Mouse (Mus musculus) hindbrain, postnatal 0 days (tissue): Measurements from ENCODE around the gene H2-Q2. TPM values are rescaled to one million over a fixed set of nuclear protein-coding genes. Genes with fewer than 3 reads are reported as not detected.
"Not testable (repeated sequence)": the region's sequence is repeated elsewhere in the genome, so short reads cannot be mapped to it uniquely, and the experiment has no call there.

Experiments used
- ATAC-seq: fragments of 200-750 bp; cut with Nextera tagmentation; 2 replicates; pipeline ENCODE4 v1.8.0; 2017; ENCODE audit warnings: mild to moderate bottlenecking, moderate TSS enrichment, moderate library complexity
- DNase-seq: peaks from one replicate; pipeline ENCODE4 v3.0.0-alpha.2; 2015; ENCODE audit warnings: low spot score
- H3K27ac ChIP-seq: fragments of 300-500 bp; sonication (generic); 2 replicates; pipeline ENCODE4 v1.5.1; 2014; ENCODE audit warnings: mild to moderate bottlenecking
- H3K27me3 ChIP-seq: fragments of 300-500 bp; sonication (generic); 2 replicates; pipeline ENCODE4 v1.6.1; 2014; ENCODE audit warnings: low read length, mixed read lengths; ENCODE audit not compliant: insufficient read depth
- H3K36me3 ChIP-seq: fragments of 300-500 bp; sonication (generic); 2 replicates; pipeline ENCODE4 v1.6.1; 2014; ENCODE audit warnings: low read length, mixed read lengths; ENCODE audit not compliant: insufficient read depth
- H3K4me1 ChIP-seq: fragments of 300-500 bp; sonication (generic); 2 replicates; pipeline ENCODE4 v1.6.1; 2014; ENCODE audit warnings: antibody characterized with exemption, low read length, mixed read lengths; ENCODE audit not compliant: insufficient read depth
- H3K4me2 ChIP-seq: fragments of 300-500 bp; sonication (generic); 2 replicates; pipeline ENCODE4 v1.6.1; 2014; ENCODE audit warnings: low read depth, mild to moderate bottlenecking, low read length, moderate library complexity, mixed read lengths
- H3K4me3 ChIP-seq: fragments of 300-500 bp; sonication (generic); 2 replicates; pipeline ENCODE4 v1.5.1; 2014; ENCODE audit warnings: low read length
- H3K9ac ChIP-seq: fragments of 300-500 bp; sonication (generic); replicated peaks from 2 replicates; pipeline ENCODE4 v1.6.1; 2014; ENCODE audit warnings: mild to moderate bottlenecking, low read length, moderate library complexity, mixed read lengths
- H3K9me3 ChIP-seq: fragments of 300-500 bp; sonication (generic); 2 replicates; pipeline ENCODE4 v1.6.1; 2016; ENCODE audit warnings: low read length, mixed read lengths
- CTCF ChIP-seq: IDR thresholded peaks from 2 replicates; pipeline ENCODE4 v1.5.1; 2016; ENCODE audit warnings: antibody characterized with exemption, control low read depth, low read depth
- WGBS: fragments of 180-500 bp; shearing (Covaris S2); extraction: QIAGEN DNeasy Blood & Tissue Kit; methylation state at CpG from one replicate; pipeline ENCODE4 v1.1.7; 2014; 5-methylcytosine and 5-hydroxymethylcytosine counted together
- polyA plus RNA-seq: library from polyadenylated mRNA; unstranded; fragments of >200 nt; fragmentation: Nextera tagmentation; extraction: Ambion mirVana; gene quantifications from 2 replicates; pipeline ENCODE4 v1.2.1, GENCODE M21; 2015
- total RNA-seq: library from RNA; depleted of rRNA; stranded (reverse); fragments of >200 nt; gene quantifications from 2 replicates; pipeline ENCODE4 v1.2.3, GENCODE M21; 2014; rRNA removed

Gene H2-Q2
- total and polyA plus RNA-seq, 2 experiments from 2014 or later = 9.7 to 12.7 TPM

- Histone ChIP-seq H3K9me3 (no peaks in the 10 kb centered on the region), H3K27ac (no peak within 1 kb of the TSS), H3K4me1 (no peaks in the 10 kb centered on the region), H3K4me3 (peak within 1 kb of the TSS; percentile 49), H3K4me2 (peak within 1 kb of the TSS; percentile 91), H3K27me3 (no peaks in the 10 kb centered on the region; the same call in 1 of the 2 replicates), H3K9ac (peak within 1 kb of the TSS; percentile 53), H3K36me3 (no peaks in the 10 kb centered on the region)
- 0% methylated on average over 16 of the region's 16 CpGs for WGBS
- DNase-seq = peak; percentile 82
- peak; percentile 93 for ATAC-seq
- no peak for TF ChIP-seq CTCF
Measured at GRCm38 (mm10) chr17:35379369-35379728, 37.3 kb downstream of the H2-Q2 start, which contains the start of gene H2-Q4. TSS of gene H2-Q4 (plus strand) at chr17:35379617.

GRCm38 (mm10) chr17:35379729-35380451 lies 37.8 kb downstream of the H2-Q2 start:
- Histone ChIP-seq H3K4me1 (no peaks in the 10 kb centered on the region), H3K36me3 (no peaks in the 10 kb centered on the region), H3K27me3 (no peaks in the 10 kb centered on the region; the same call in 1 of the 2 replicates), H3K4me3 (peak overlapping the region; percentile 49), H3K27ac (no peak overlapping the region), H3K4me2 (peak overlapping the region; percentile 91), H3K9me3 (no peaks in the 10 kb centered on the region), H3K9ac (peak overlapping the region; percentile 53)
- peak; percentile 27; the same call in 1 of the 2 replicates for ATAC-seq
- TF ChIP-seq CTCF = no peak
- WGBS = 2% methylated on average over 63 of the region's 70 CpGs
- peak; percentile 2 for DNase-seq

GRCm38 (mm10) chr17:35389796-35390195 lies 47.8 kb downstream of the H2-Q2 start:
- peak; percentile 68 for TF ChIP-seq CTCF
- DNase-seq = peak; percentile 51

GRCm38 (mm10) chr17:35392671-35393070 lies 50.6 kb downstream of the H2-Q2 start:
- not testable (repeated sequence) for DNase-seq, H3K27me3 ChIP-seq
- 84% methylated on average over 2 of the region's 2 CpGs for WGBS

More at GRCm38 (mm10) chr17:35389796-35390195, 47.8 kb downstream of the H2-Q2 start:
- H3K36me3 ChIP-seq, H3K9me3 ChIP-seq, H3K4me3 ChIP-seq, H3K27ac ChIP-seq, H3K27me3 ChIP-seq, H3K4me1 ChIP-seq, H3K9ac ChIP-seq, ATAC-seq, H3K4me2 ChIP-seq: not testable (repeated sequence)
- WGBS = 5% methylated on average over 7 of the region's 7 CpGs

GRCm38 (mm10) chr17:35393864-35394800 lies 52.1 kb downstream of the H2-Q2 start:
- not testable (repeated sequence) for H3K4me1 ChIP-seq, DNase-seq, H3K9ac ChIP-seq, H3K9me3 ChIP-seq, H3K36me3 ChIP-seq, H3K27ac ChIP-seq, H3K27me3 ChIP-seq
- Histone ChIP-seq H3K4me3 (peak overlapping the region; percentile 24), H3K4me2 (peak overlapping the region; percentile 38; the same call in 1 of the 2 replicates)
- peak; percentile 86 for ATAC-seq
- 1% methylated on average over 46 of the region's 75 CpGs for WGBS

More at GRCm38 (mm10) chr17:35392671-35393070, 50.6 kb downstream of the H2-Q2 start:
- H3K36me3 ChIP-seq, H3K4me3 ChIP-seq, ATAC-seq, H3K4me1 ChIP-seq, H3K9ac ChIP-seq, H3K9me3 ChIP-seq, H3K4me2 ChIP-seq, H3K27ac ChIP-seq: not testable (repeated sequence)

Other genes with a start within 250 kb of the H2-Q2 start
- gene Ly6g5c, start 234.0 kb upstream of the H2-Q2 start, total RNA-seq = not detected in 2 replicates
- not detected in 2 replicates for gene Ly6g5c, start 234.0 kb upstream of the H2-Q2 start, polyA plus RNA-seq
- gene Ly6g5b, start 226.8 kb upstream of the H2-Q2 start, total RNA-seq = 1.7 and 2.0 TPM in 2 replicates
- gene Ly6g5b, start 226.8 kb upstream of the H2-Q2 start, polyA plus RNA-seq = 0.76 and 1.2 TPM in 2 replicates
- gene Gpank1, start 220.8 kb upstream of the H2-Q2 start, total RNA-seq = 13.1 and 14.1 TPM in 2 replicates
- 18.1 and 19.1 TPM in 2 replicates for gene Gpank1, start 220.8 kb upstream of the H2-Q2 start, polyA plus RNA-seq
- 257 and 289 TPM in 2 replicates for gene Csnk2b, start 220.2 kb upstream of the H2-Q2 start, total RNA-seq
- gene Csnk2b, start 220.2 kb upstream of the H2-Q2 start, polyA plus RNA-seq = 332 and 350 TPM in 2 replicates
- gene D17H6S53E, start 215.9 kb upstream of the H2-Q2 start, total RNA-seq = 14.0 and 29.7 TPM in 2 replicates
- gene D17H6S53E, start 215.9 kb upstream of the H2-Q2 start, polyA plus RNA-seq = 9.4 and 11.6 TPM in 2 replicates
- gene Apom, start 210.2 kb upstream of the H2-Q2 start, total RNA-seq = 0.37 TPM in 1 of 2 replicates, not detected in the other
- gene Apom, start 210.2 kb upstream of the H2-Q2 start, polyA plus RNA-seq = 0.35 TPM in 1 of 2 replicates, not detected in the other
- gene Bag6, start 207.1 kb upstream of the H2-Q2 start, total RNA-seq = 320 and 368 TPM in 2 replicates
- gene Bag6, start 207.1 kb upstream of the H2-Q2 start, polyA plus RNA-seq = 50.0 and 55.8 TPM in 2 replicates
- gene Prrc2a, start 177.3 kb upstream of the H2-Q2 start, total RNA-seq = 218 and 223 TPM in 2 replicates
- gene Prrc2a, start 177.3 kb upstream of the H2-Q2 start, polyA plus RNA-seq = 92.6 and 99.2 TPM in 2 replicates
- gene Aif1, start 166.2 kb upstream of the H2-Q2 start, total RNA-seq = 0.21 and 2.4 TPM in 2 replicates
- gene Aif1, start 166.2 kb upstream of the H2-Q2 start, polyA plus RNA-seq = 9.5 and 10.9 TPM in 2 replicates
- 10.8 and 25.0 TPM in 2 replicates for gene Lst1, start 153.8 kb upstream of the H2-Q2 start, total RNA-seq
- 8.0 and 8.7 TPM in 2 replicates for gene Lst1, start 153.8 kb upstream of the H2-Q2 start, polyA plus RNA-seq
- 1.6 TPM in 1 of 2 replicates, not detected in the other for gene Ltb, start 147.8 kb upstream of the H2-Q2 start, total RNA-seq
- 1.2 and 1.8 TPM in 2 replicates for gene Ltb, start 147.8 kb upstream of the H2-Q2 start, polyA plus RNA-seq
- gene Tnf, start 140.2 kb upstream of the H2-Q2 start, total RNA-seq = 0.18 and 0.52 TPM in 2 replicates
- gene Tnf, start 140.2 kb upstream of the H2-Q2 start, polyA plus RNA-seq = 0.09 TPM in 1 of 2 replicates, not detected in the other
- 0.47 TPM in 1 of 2 replicates, not detected in the other for gene Lta, start 136.9 kb upstream of the H2-Q2 start, total RNA-seq
- gene Lta, start 136.9 kb upstream of the H2-Q2 start, polyA plus RNA-seq = 0.85 and 1.3 TPM in 2 replicates
- not detected in 2 replicates for gene Gm16181, start 121.4 kb upstream of the H2-Q2 start, total RNA-seq
- 0.40 TPM in 1 of 2 replicates, not detected in the other for gene Gm16181, start 121.4 kb upstream of the H2-Q2 start, polyA plus RNA-seq
- 91.0 and 114 TPM in 2 replicates for gene Atp6v1g2, start 108.6 kb upstream of the H2-Q2 start, total RNA-seq
- 180 and 183 TPM in 2 replicates for gene Atp6v1g2, start 108.6 kb upstream of the H2-Q2 start, polyA plus RNA-seq
- 15.5 and 15.9 TPM in 2 replicates for gene Nfkbil1, start 106.5 kb upstream of the H2-Q2 start, total RNA-seq
- gene Nfkbil1, start 106.5 kb upstream of the H2-Q2 start, polyA plus RNA-seq = 11.4 and 12.9 TPM in 2 replicates
- 259 and 266 TPM in 2 replicates for gene Ddx39b, start 100.5 kb upstream of the H2-Q2 start, total RNA-seq
- gene Ddx39b, start 100.5 kb upstream of the H2-Q2 start, polyA plus RNA-seq = 326 and 341 TPM in 2 replicates
- gene H2-D1, start 79.5 kb upstream of the H2-Q2 start, total RNA-seq = 74.3 and 83.8 TPM in 2 replicates
- 141 and 146 TPM in 2 replicates for gene H2-D1, start 79.5 kb upstream of the H2-Q2 start, polyA plus RNA-seq
- gene H2-Q1, start 21.8 kb upstream of the H2-Q2 start, total RNA-seq = 0.42 and 0.68 TPM in 2 replicates
- 1.4 and 1.5 TPM in 2 replicates for gene H2-Q1, start 21.8 kb upstream of the H2-Q2 start, polyA plus RNA-seq
- 3.6 and 5.3 TPM in 2 replicates for gene H2-Q4, start 37.4 kb downstream of the H2-Q2 start, total RNA-seq
- gene H2-Q4, start 37.4 kb downstream of the H2-Q2 start, polyA plus RNA-seq = 1.2 and 1.9 TPM in 2 replicates
- 1.2 TPM in 1 of 2 replicates, not detected in the other for gene H2-Q6, start 82.6 kb downstream of the H2-Q2 start, total RNA-seq
- 0.49 and 0.85 TPM in 2 replicates for gene H2-Q6, start 82.6 kb downstream of the H2-Q2 start, polyA plus RNA-seq
- gene H2-Q7, start 96.9 kb downstream of the H2-Q2 start, total RNA-seq = 1.5 and 2.4 TPM in 2 replicates
- 3.7 and 3.9 TPM in 2 replicates for gene H2-Q7, start 96.9 kb downstream of the H2-Q2 start, polyA plus RNA-seq
- 0.07 TPM in 1 of 2 replicates, not detected in the other for gene H2-Q10, start 127.8 kb downstream of the H2-Q2 start, total RNA-seq
- gene H2-Q10, start 127.8 kb downstream of the H2-Q2 start, polyA plus RNA-seq = 0.21 and 0.30 TPM in 2 replicates
- not detected in 2 replicates for gene Pou5f1, start 163.8 kb downstream of the H2-Q2 start, total RNA-seq
- not detected in 2 replicates for gene Pou5f1, start 163.8 kb downstream of the H2-Q2 start, polyA plus RNA-seq
- gene Tcf19, start 174.6 kb downstream of the H2-Q2 start, total RNA-seq = 23.2 and 30.9 TPM in 2 replicates
- 16.6 and 18.2 TPM in 2 replicates for gene Tcf19, start 174.6 kb downstream of the H2-Q2 start, polyA plus RNA-seq
- gene Cchcr1, start 174.9 kb downstream of the H2-Q2 start, total RNA-seq = 4.9 and 5.5 TPM in 2 replicates
- gene Cchcr1, start 174.9 kb downstream of the H2-Q2 start, polyA plus RNA-seq = 4.5 and 4.8 TPM in 2 replicates
- gene Psors1c2, start 191.0 kb downstream of the H2-Q2 start, total RNA-seq = 0.58 TPM in 1 of 2 replicates, not detected in the other
- 0.50 and 0.59 TPM in 2 replicates for gene Psors1c2, start 191.0 kb downstream of the H2-Q2 start, polyA plus RNA-seq
- gene Cdsn, start 209.9 kb downstream of the H2-Q2 start, total RNA-seq = 0.36 TPM in 1 of 2 replicates, not detected in the other
- gene Cdsn, start 209.9 kb downstream of the H2-Q2 start, polyA plus RNA-seq = 0.25 and 0.29 TPM in 2 replicates
- not detected in 2 replicates for gene 2300002M23Rik, start 225.2 kb downstream of the H2-Q2 start, total RNA-seq
- gene 2300002M23Rik, start 225.2 kb downstream of the H2-Q2 start, polyA plus RNA-seq = 0.11 and 0.28 TPM in 2 replicates